Mouse (Mus musculus) kidney, postnatal 0 days (tissue): ENCODE measurements around the gene Rhbdf2. TPM values are rescaled to one million over a fixed set of nuclear protein-coding genes. Genes with fewer than 3 reads are reported as not detected.
"Not testable (repeated sequence)": the region's sequence is repeated elsewhere in the genome, so short reads cannot be mapped to it uniquely, and the experiment has no call there.

Source experiments
- ATAC-seq: fragments of 200-750 bp; cut with Nextera tagmentation; replicated peaks from 2 replicates; pipeline ENCODE4 v1.8.0; 2017; ENCODE audit warnings: low read depth, moderate number of reproducible peaks, moderate TSS enrichment, moderate library complexity; ENCODE audit not compliant: low FRiP score
- DNase-seq: peaks from one replicate; pipeline ENCODE4 v3.0.0-alpha.2; 2016; ENCODE audit warnings: low spot score
- H3K27ac ChIP-seq: fragments of 300-500 bp; sonication (generic); 2 replicates; pipeline ENCODE4 v1.5.1; 2014; ENCODE audit warnings: mild to moderate bottlenecking
- H3K27me3 ChIP-seq: fragments of 300-500 bp; sonication (generic); 2 replicates; pipeline ENCODE4 v1.6.1; 2014; ENCODE audit warnings: low read length, mixed read lengths; ENCODE audit not compliant: insufficient read depth
- H3K36me3 ChIP-seq: fragments of 300-500 bp; sonication (generic); 2 replicates; pipeline ENCODE4 v1.6.1; 2014; ENCODE audit warnings: low read length, mixed read lengths; ENCODE audit not compliant: insufficient read depth
- H3K4me1 ChIP-seq: fragments of 300-500 bp; sonication (generic); replicated peaks from 2 replicates; pipeline ENCODE4 v1.6.1; 2014; ENCODE audit warnings: antibody characterized with exemption, low read length, mixed read lengths; ENCODE audit not compliant: insufficient read depth
- H3K4me2 ChIP-seq: fragments of 300-500 bp; sonication (generic); 2 replicates; pipeline ENCODE4 v1.6.1; 2014; ENCODE audit warnings: mild to moderate bottlenecking, low read length, moderate library complexity, mixed read lengths
- H3K4me3 ChIP-seq: fragments of 300-500 bp; sonication (generic); replicated peaks from 2 replicates; pipeline ENCODE4 v1.5.1; 2014; ENCODE audit warnings: low read depth, low read length
- H3K9ac ChIP-seq: fragments of 300-500 bp; sonication (generic); 2 replicates; pipeline ENCODE4 v1.6.1; 2014; ENCODE audit warnings: low read depth, low read length
- H3K9me3 ChIP-seq: fragments of 300-500 bp; sonication (generic); replicated peaks from 2 replicates; pipeline ENCODE4 v1.6.1; 2016; ENCODE audit warnings: low read length, inconsistent platforms, mixed read lengths
- CTCF ChIP-seq: IDR thresholded peaks from 2 replicates; pipeline ENCODE4 v1.5.1; 2016; ENCODE audit warnings: antibody characterized with exemption, low read depth, mild to moderate bottlenecking, moderate library complexity
- WGBS: fragments of 180-500 bp; shearing (Covaris S2); extraction: QIAGEN DNeasy Blood & Tissue Kit; methylation state at CpG from one replicate; pipeline ENCODE4 v1.1.7; 2014; 5-methylcytosine and 5-hydroxymethylcytosine counted together
- polyA plus RNA-seq: library from polyadenylated mRNA; unstranded; fragments of >200 nt; fragmentation: Nextera tagmentation; extraction: Ambion mirVana; gene quantifications from 2 replicates; pipeline ENCODE4 v1.2.1, GENCODE M21; 2015

The Rhbdf2 gene
- polyA plus RNA-seq, 1 experiment from 2014 or later: 9.0 TPM

- Histone ChIP-seq H3K9ac (no peak overlapping the region), H3K4me1 (peaks cover 9% of the 10 kb centered on the region), H3K4me3 (no peak overlapping the region), H3K27me3 (no peaks in the 10 kb centered on the region), H3K4me2 (no peak overlapping the region), H3K36me3 (peaks cover 6% of the 10 kb centered on the region; the same call in 1 of the 2 replicates), H3K9me3 (no peaks in the 10 kb centered on the region), H3K27ac (no peak overlapping the region)
- no peak for DNase-seq
- ATAC-seq: no peak; the same call in 1 of the 2 replicates
- no peak for TF ChIP-seq CTCF
- WGBS: 70% methylated on average over 10 of the region's 10 CpGs
These were observed 41.6 kb upstream of the Rhbdf2 start for GRCm38 (mm10) chr11:116668381-116668825.

- Histone ChIP-seq H3K4me1 (peaks cover 4% of the 10 kb centered on the region; the same call in 1 of the 2 replicates), H3K27me3 (no peaks in the 10 kb centered on the region), H3K27ac (no peak overlapping the region), H3K9me3 (no peaks in the 10 kb centered on the region), H3K4me3 (no peak overlapping the region), H3K4me2 (no peak overlapping the region), H3K36me3 (0 out of 2 replicates have a peak, but pooled peaks cover 1% of the 10 kb centered on the region), H3K9ac (no peak overlapping the region)
- DNase-seq (no peak), ATAC-seq (no peak)
- no peak for TF ChIP-seq CTCF
- WGBS: 79% methylated on average over 8 of the region's 8 CpGs
These were observed 41.1 kb upstream of the Rhbdf2 start for GRCm38 (mm10) chr11:116667930-116668329.

DNA sequence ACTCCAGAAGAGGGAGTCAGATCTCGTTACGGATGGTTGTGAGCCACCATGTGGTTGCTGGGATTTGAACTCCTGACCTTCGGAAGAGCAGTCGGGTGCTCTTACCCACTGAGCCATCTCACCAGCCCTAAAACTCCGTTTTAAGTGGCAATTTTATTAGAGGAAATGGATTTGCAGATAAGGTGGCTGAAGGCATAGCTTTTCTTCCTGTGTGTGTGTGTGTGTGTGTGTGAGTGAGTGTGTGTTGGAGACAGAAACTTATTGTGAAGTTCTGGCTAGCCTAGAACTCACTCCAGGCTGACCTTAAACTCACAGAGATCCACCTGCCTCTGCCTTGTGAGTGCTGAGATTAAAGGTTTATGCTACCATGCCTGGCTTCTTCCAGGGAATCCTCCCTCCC is 40.2 kb upstream of the Rhbdf2 start:
- not testable (repeated sequence) for H3K9ac ChIP-seq, H3K27me3 ChIP-seq, ATAC-seq, DNase-seq, H3K4me2 ChIP-seq, H3K36me3 ChIP-seq, H3K4me3 ChIP-seq, H3K4me1 ChIP-seq, H3K9me3 ChIP-seq, H3K27ac ChIP-seq
- 73% methylated on average over 3 of the region's 5 CpGs for WGBS

- Histone ChIP-seq H3K4me1 (peaks cover 6% of the 10 kb centered on the region; the same call in 1 of the 2 replicates), H3K27me3 (no peaks in the 10 kb centered on the region), H3K9ac (no peak overlapping the region), H3K27ac (no peak overlapping the region), H3K9me3 (no peaks in the 10 kb centered on the region), H3K4me2 (no peak overlapping the region), H3K36me3 (no peaks in the 10 kb centered on the region), H3K4me3 (no peak overlapping the region)
- ATAC-seq (no peak), DNase-seq (no peak)
- WGBS: 55% methylated on average over 9 of the region's 9 CpGs
- no peak for TF ChIP-seq CTCF
These were observed 39.7 kb upstream of the Rhbdf2 start for GRCm38 (mm10) chr11:116666566-116666965.

DNA sequence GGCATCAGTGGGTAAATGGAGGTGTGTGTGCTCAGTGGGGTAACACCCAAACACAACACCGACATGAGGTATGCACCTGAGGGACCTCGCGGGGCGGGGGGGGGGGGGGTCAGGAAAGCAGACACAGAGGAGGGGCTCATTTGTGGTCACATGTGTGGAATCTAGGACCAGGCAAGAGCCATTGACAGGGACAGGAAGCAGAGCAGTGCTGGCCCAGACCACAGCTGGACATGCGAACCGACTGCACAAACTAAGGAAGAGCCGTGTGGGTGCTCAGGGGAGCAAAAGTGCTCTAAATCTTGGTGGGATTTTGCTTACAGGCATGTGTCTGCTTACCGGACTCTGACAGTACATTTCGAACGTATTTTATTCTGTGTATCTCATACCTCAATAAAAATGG is 38.5 kb upstream of the Rhbdf2 start:
- no peaks in the 10 kb centered on the region for H3K9me3 ChIP-seq
- H3K27me3 ChIP-seq: no peaks in the 10 kb centered on the region
- H3K27ac ChIP-seq: no peak overlapping the region
- 72% methylated on average over 10 of the region's 10 CpGs for WGBS
- peaks cover 12% of the 10 kb centered on the region; the same call in 1 of the 2 replicates for H3K4me1 ChIP-seq
- H3K4me2 ChIP-seq: no peak overlapping the region
- no peak for DNase-seq
- H3K4me3 ChIP-seq: no peak overlapping the region
- H3K9ac ChIP-seq: no peak overlapping the region
- ATAC-seq: no peak
- no peaks in the 10 kb centered on the region for H3K36me3 ChIP-seq
- no peak for TF ChIP-seq CTCF

GRCm38 (mm10) chr11:116661948-116662377 is 35.1 kb upstream of the Rhbdf2 start:
- no peaks in the 10 kb centered on the region for H3K27me3 ChIP-seq
- WGBS: 34% methylated on average over 8 of the region's 8 CpGs
- no peaks in the 10 kb centered on the region for H3K9me3 ChIP-seq
- H3K36me3 ChIP-seq: no peaks in the 10 kb centered on the region
- peaks cover 23% of the 10 kb centered on the region for H3K4me1 ChIP-seq
- no peak overlapping the region for H3K4me2 ChIP-seq
- no peak overlapping the region for H3K27ac ChIP-seq
- ATAC-seq (no peak), DNase-seq (no peak)
- no peak overlapping the region for H3K4me3 ChIP-seq
- H3K9ac ChIP-seq: 0 out of 2 replicates have a peak overlapping the region, but pooled peaks have one; percentile 31
- no peak for TF ChIP-seq CTCF

DNA sequence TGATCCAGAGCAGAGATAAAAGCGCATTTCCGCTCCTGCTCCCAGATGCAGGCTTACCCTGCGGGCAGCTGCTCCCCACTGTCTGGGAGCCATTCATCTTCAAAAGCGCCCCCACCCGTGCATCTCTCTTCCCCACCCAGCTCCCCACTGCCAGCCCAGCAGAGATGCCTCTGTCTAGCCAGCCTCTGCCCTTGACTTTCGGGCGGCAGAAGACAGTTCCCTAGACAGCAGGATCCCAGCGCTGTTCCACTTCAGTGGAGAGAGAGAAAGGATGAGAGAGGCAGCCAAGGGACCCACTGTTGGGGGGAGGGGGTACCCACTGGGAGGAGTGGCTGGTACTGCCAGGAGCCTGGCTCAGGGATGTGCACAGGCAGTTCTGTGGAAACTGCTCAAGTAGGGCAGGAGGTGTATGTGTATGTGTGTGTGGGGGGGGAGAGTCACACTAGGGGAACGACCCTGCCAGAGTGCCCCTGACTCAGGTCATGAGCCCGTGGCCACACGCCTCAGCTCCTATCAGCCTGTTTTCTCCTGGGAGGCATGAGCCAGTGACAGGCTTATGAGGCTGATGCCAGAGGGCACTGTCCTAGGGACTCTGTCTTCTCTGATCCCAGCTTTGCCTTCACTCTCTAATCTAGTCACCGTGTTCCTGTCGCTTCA is 34.6 kb upstream of the Rhbdf2 start:
- no peak for TF ChIP-seq CTCF
- no peak overlapping the region for H3K4me2 ChIP-seq
- WGBS: 14% methylated on average over 13 of the region's 13 CpGs
- no peaks in the 10 kb centered on the region for H3K36me3 ChIP-seq
- no peak overlapping the region for H3K4me3 ChIP-seq
- H3K27ac ChIP-seq: no peak overlapping the region
- H3K9ac ChIP-seq: 0 out of 2 replicates have a peak overlapping the region, but pooled peaks have one; percentile 31
- ATAC-seq: peak; percentile 16; the same call in 1 of the 2 replicates
- peaks cover 23% of the 10 kb centered on the region for H3K4me1 ChIP-seq
- no peaks in the 10 kb centered on the region for H3K9me3 ChIP-seq
- DNase-seq: peak; percentile 45
- no peaks in the 10 kb centered on the region for H3K27me3 ChIP-seq
